Mouse (Mus musculus): ENCODE data around the gene Alpk1.

- TF ChIP-seq CTCF (IDR thresholded peaks at IDR 0.05; ENCODE audit: control insufficient read depth, insufficient read depth, low read length) (no peak), POLR2A (IDR thresholded peaks at IDR 0.05; ENCODE audit: borderline replicate concordance, control insufficient read depth, low read depth, low read length) (no peak)
These were observed 28.8 kb upstream of the Alpk1 start for GRCm38 (mm10) chr3:127809103-127809502.

Measured in bone marrow, adult 2 months (tissue).